ENCODE assay signal across 11 mouse cellular contexts in genomic region chr19:46978920-46979780, GRCm38 (mm10). TPM values are rescaled to one million over a fixed set of nuclear protein-coding genes. Genes with fewer than 3 reads are reported as not detected.
A peak's percentile ranks its signal among the peaks of the same experiment; 100 is the strongest.
DNase-seq lines count a peak whose midpoint lies in the region; ATAC-seq lines count a peak whose summit lies in the region.
"Had no signal": no experiment of that assay in that cellular context is flagged by ENCODE, and none has a peak within 500 bp of the region (broad histone marks: within the 10 kb centered on the region; RNA-seq: fewer than 3 reads in every experiment).

No protein-coding gene starts in this region.

- no peak overlapping the region for H3K27ac ChIP-seq in liver, embryonic 13.5 days
- H3K27ac ChIP-seq: hindbrain, embryonic 13.5 days had no signal

- ATAC-seq in liver, embryonic 13.5 days (ENCODE audit: low read depth), result no peak
- no peak for ATAC-seq in CD4-positive, CD25-positive, alpha-beta regulatory T cell, adult 4 months
- ATAC-seq: forebrain, embryonic 14.5 days had no signal

- H3K4me1 ChIP-seq in liver, embryonic 13.5 days (replicated peaks), result peaks cover 49% of the 10 kb centered on the region

- peak; percentile 59 to 85 for DNase-seq in adrenal gland, adult (ENCODE audit: inconsistent age in 2 of 2, low spot score in 1 of 2)
- no peak for DNase-seq in adrenal gland, postnatal 4 days (ENCODE audit: low spot score in 2 of 2)
- peak; percentile 12 for DNase-seq in thymus, postnatal 25 days
- no peak for DNase-seq in thymus, postnatal 4 days
- no peak for DNase-seq in liver, embryonic 13.5 days
- no peak for DNase-seq in thymus, postnatal 10 days (ENCODE audit: low spot score in 2 of 2)
- DNase-seq in frontal cortex, postnatal 14 days (ENCODE audit: low spot score in 2 of 2), result no peak
- DNase-seq: lung, postnatal 14 days had no signal

- no peaks in the 10 kb centered on the region for H3K9me3 ChIP-seq in liver, embryonic 13.5 days (replicated peaks)
- H3K9me3 ChIP-seq: hindbrain, embryonic 13.5 days had no signal

- H3K9ac ChIP-seq in liver, embryonic 13.5 days, result peak overlapping the region; percentile 18; the same call in 1 of the 2 replicates
- H3K9ac ChIP-seq: hindbrain, embryonic 13.5 days had no signal

- no peak overlapping the region for H3K4me2 ChIP-seq in liver, embryonic 13.5 days
- H3K4me2 ChIP-seq: hindbrain, embryonic 13.5 days had no signal

- 61% methylated on average over 17 of the region's 17 CpGs for WGBS in liver, embryonic 13.5 days (ENCODE audit: insufficient replicate concordance)

- H3K27me3 ChIP-seq in liver, embryonic 13.5 days, result no peaks in the 10 kb centered on the region
- H3K27me3 ChIP-seq: hindbrain, embryonic 13.5 days had no signal

- H3K4me3 ChIP-seq in liver, embryonic 13.5 days (replicated peaks), result no peak overlapping the region
- H3K4me3 ChIP-seq: hindbrain, embryonic 13.5 days had no signal

- H3K36me3 ChIP-seq in liver, embryonic 13.5 days, result no peaks in the 10 kb centered on the region
- H3K36me3 ChIP-seq: hindbrain, embryonic 13.5 days had no signal

RNA-seq across cellular contexts. Expression of gene Ina, which starts 35.3 kb away (rescaled TPM):
- 10 to 100 TPM; 15.5 to 23.5 TPM for total RNA-seq in adrenal gland, postnatal 4 days (2021)
- polyA plus RNA-seq in liver, embryonic 13.5 days (2015; fragmentation: Nextera tagmentation; extraction: Ambion mirVana), result 0.58 and 0.71 TPM in 2 replicates
- not detected for polyA plus RNA-seq in CD4-positive, CD25-positive, alpha-beta regulatory T cell, adult 4 months (2017; shearing (Covaris generic))

RNA-seq across cellular contexts. Expression of gene Nt5c2, which starts 35.8 kb away (rescaled TPM):
- total RNA-seq in adrenal gland, postnatal 4 days (2021), result 100 to 1,000 TPM; 106 to 107 TPM
- 61.0 and 69.1 TPM in 2 replicates for polyA plus RNA-seq in liver, embryonic 13.5 days (2015; fragmentation: Nextera tagmentation; extraction: Ambion mirVana)
- polyA plus RNA-seq in CD4-positive, CD25-positive, alpha-beta regulatory T cell, adult 4 months (2017; shearing (Covaris generic)), result 10 to 100 TPM; 38.0 to 42.2 TPM

Comparison
In these comparisons a context has a peak if more than half of its experiments do, and no peak if none do; other contexts are left out.
1. DNase-seq: peak in adrenal gland, adult (2 of 2) and thymus, postnatal 25 days (single experiment); none in adrenal gland, postnatal 4 days (0 of 2), thymus, postnatal 4 days (single experiment), liver, embryonic 13.5 days (single experiment), thymus, postnatal 10 days (0 of 2) and frontal cortex, postnatal 14 days (0 of 2).